Mouse (Mus musculus) ES-E14 (cell line): ENCODE measurements around the gene Marcksl1.
"Not testable (repeated sequence)": the region's sequence is repeated elsewhere in the genome, so short reads cannot be mapped to it uniquely, and the experiment has no call there.

Experiments
- HCFC1 ChIP-seq: IDR thresholded peaks from 2 replicates; pipeline ENCODE4 v1.6.1; 2012; ENCODE audit warnings: low read length, inconsistent platforms, borderline replicate concordance; ENCODE audit not compliant: insufficient read depth
- MAFK ChIP-seq: IDR thresholded peaks from 2 replicates; pipeline ENCODE4 v1.6.1; 2014; ENCODE audit warnings: mild to moderate bottlenecking, low read depth, low read length, inconsistent platforms; ENCODE audit not compliant: insufficient read depth
- ZC3H11A ChIP-seq: IDR thresholded peaks from 2 replicates; pipeline ENCODE4 v1.6.1; 2012; ENCODE audit warnings: low read depth, mild to moderate bottlenecking, inconsistent platforms, low read length, borderline replicate concordance

DNA sequence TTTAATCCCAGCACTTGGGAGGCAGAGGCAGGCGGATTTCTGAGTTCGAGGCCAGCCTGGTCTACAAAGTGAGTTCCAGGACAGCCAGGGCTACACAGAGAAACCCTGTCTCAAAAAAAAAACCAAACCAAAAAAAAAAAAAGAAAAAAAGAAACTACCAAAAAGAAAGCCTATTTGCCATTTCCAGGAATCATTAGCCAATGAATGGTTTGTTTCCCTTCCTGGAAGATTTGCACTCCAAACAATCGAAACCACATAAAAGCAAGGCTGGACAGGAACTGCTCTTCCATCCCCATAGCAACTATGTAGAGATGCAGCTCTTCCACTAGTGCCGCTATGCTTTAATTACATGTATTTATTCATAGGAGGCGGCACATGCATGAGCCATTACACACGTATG lies 41.1 kb downstream of the Marcksl1 start:
- not testable (repeated sequence) for TF ChIP-seq HCFC1, ZC3H11A, MAFK
